Mouse (Mus musculus): ENCODE data around the gene Cx3cr1.

- TF ChIP-seq POLR2A (IDR thresholded peaks at IDR 0.05; ENCODE audit: borderline replicate concordance, extremely low read depth, low read depth, low read length) (no peak), CTCF (IDR thresholded peaks at IDR 0.05; ENCODE audit: insufficient read depth, low read length) (no peak)
Measured at GRCm38 (mm10) chr9:120074516-120074915, 4.8 kb upstream of the Cx3cr1 start.

All from lung, adult 2 months (tissue).